Mouse (Mus musculus): ENCODE results near the gene Zfp423.

DNA sequence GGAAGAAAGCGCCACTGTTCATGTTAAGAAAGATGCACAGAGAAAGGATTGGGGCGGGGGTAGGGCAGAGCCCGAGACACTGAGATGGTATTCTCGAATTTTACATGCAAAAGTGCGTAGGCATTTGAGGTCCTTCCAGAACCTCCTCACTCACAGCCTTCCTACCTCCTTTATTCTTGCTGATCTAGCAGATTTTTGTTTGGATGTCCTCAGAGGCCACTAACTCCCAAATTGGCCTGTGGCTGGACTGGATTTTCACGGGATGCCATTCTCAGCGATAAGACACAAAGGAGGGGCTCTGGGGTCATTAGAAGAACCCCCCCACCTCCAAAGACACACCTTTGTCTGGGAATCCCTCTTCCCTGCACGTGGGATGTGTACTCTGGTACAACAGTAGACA is 25.6 kb downstream of the Zfp423 start:
- TF ChIP-seq CTCF (conservative IDR thresholded peaks at IDR 0.05; ENCODE audit: low read length), result no peak
- TF ChIP-seq NANOG (IDR thresholded peaks at IDR 0.05; ENCODE audit: borderline replicate concordance, low read length), result no peak
